Mouse (Mus musculus) stomach, postnatal 0 days (tissue): ENCODE results near the gene Umod. TPM values are rescaled to one million over a fixed set of nuclear protein-coding genes. Genes with fewer than 3 reads are reported as not detected.

Experiments used
- ATAC-seq: fragments of 200-750 bp; cut with Nextera tagmentation; 2 replicates; pipeline ENCODE4 v1.8.0; 2017; ENCODE audit not compliant: low FRiP score, low TSS enrichment
- DNase-seq: peaks from one replicate; pipeline ENCODE4 v3.0.0-alpha.2; 2016; ENCODE audit warnings: low spot score
- H3K27ac ChIP-seq: fragments of 300-500 bp; sonication (generic); replicated peaks from 2 replicates; pipeline ENCODE4 v1.5.1; 2014; ENCODE audit warnings: mild to moderate bottlenecking, control low read depth
- H3K27me3 ChIP-seq: fragments of 300-500 bp; sonication (generic); 2 replicates; pipeline ENCODE4 v1.6.1; 2014; ENCODE audit warnings: low read length; ENCODE audit not compliant: control insufficient read depth, insufficient read depth
- H3K36me3 ChIP-seq: fragments of 300-500 bp; sonication (generic); 2 replicates; pipeline ENCODE4 v1.6.1; 2014; ENCODE audit warnings: low read length, mixed read lengths; ENCODE audit not compliant: control insufficient read depth, insufficient read depth
- H3K4me1 ChIP-seq: fragments of 300-500 bp; sonication (generic); replicated peaks from 2 replicates; pipeline ENCODE4 v1.6.1; 2014; ENCODE audit warnings: antibody characterized with exemption; ENCODE audit not compliant: control insufficient read depth, insufficient read depth
- H3K4me2 ChIP-seq: fragments of 300-500 bp; sonication (generic); replicated peaks from 2 replicates; pipeline ENCODE4 v1.6.1; 2014; ENCODE audit warnings: low read depth, mild to moderate bottlenecking, control low read depth, moderate library complexity
- H3K4me3 ChIP-seq: fragments of 300-500 bp; sonication (generic); 2 replicates; pipeline ENCODE4 v1.5.1; 2014; ENCODE audit warnings: low read depth, low read length, control low read depth
- H3K9ac ChIP-seq: fragments of 300-500 bp; sonication (generic); 2 replicates; pipeline ENCODE4 v1.6.1; 2014; ENCODE audit warnings: mild to moderate bottlenecking, low read length, control low read depth, mixed read lengths
- H3K9me3 ChIP-seq: fragments of 300-500 bp; sonication (generic); 2 replicates; pipeline ENCODE4 v1.6.1; 2016; ENCODE audit warnings: low read length; ENCODE audit not compliant: control insufficient read depth
- CTCF ChIP-seq: IDR thresholded peaks from 2 replicates; pipeline ENCODE4 v1.5.1; 2016; ENCODE audit warnings: antibody characterized with exemption, low read depth, mild to moderate bottlenecking, moderate library complexity
- EP300 ChIP-seq: optimal IDR thresholded peaks from 2 replicates; pipeline ENCODE3; 2016; ENCODE audit warnings: antibody characterized with exemption
- WGBS: fragments of 180-500 bp; shearing (Covaris S2); extraction: QIAGEN DNeasy Blood & Tissue Kit; methylation state at CpG from one replicate; pipeline ENCODE4 v1.1.7; 2014; 5-methylcytosine and 5-hydroxymethylcytosine counted together
- polyA plus RNA-seq: library from polyadenylated mRNA; unstranded; fragments of >200 nt; fragmentation: Nextera tagmentation; extraction: Ambion mirVana; gene quantifications from 2 replicates; pipeline ENCODE4 v1.2.1, GENCODE M21; 2015

The Umod gene
- polyA plus RNA-seq, 1 experiment from 2014 or later, result not detected

GRCm38 (mm10) chr7:119515492-119516271, 36.6 kb upstream of the Umod start:
- H3K36me3 ChIP-seq, result no peaks in the 10 kb centered on the region
- DNase-seq (peak; percentile 41), ATAC-seq (no peak)
- 63% methylated on average over 10 of the region's 10 CpGs for WGBS
- H3K9ac ChIP-seq, result no peak overlapping the region
- no peaks in the 10 kb centered on the region for H3K9me3 ChIP-seq
- no peak overlapping the region for H3K4me3 ChIP-seq
- no peak for TF ChIP-seq EP300
- TF ChIP-seq CTCF, result peak; percentile 83
- no peaks in the 10 kb centered on the region for H3K27me3 ChIP-seq
- H3K4me1 ChIP-seq, result no peaks in the 10 kb centered on the region
- no peak overlapping the region for H3K27ac ChIP-seq
- H3K4me2 ChIP-seq, result no peak overlapping the region

GRCm38 (mm10) chr7:119513056-119513455, 34.0 kb upstream of the Umod start:
- Histone ChIP-seq H3K27me3 (no peaks in the 10 kb centered on the region), H3K27ac (no peak overlapping the region), H3K4me3 (no peak overlapping the region), H3K9me3 (no peaks in the 10 kb centered on the region), H3K4me2 (no peak overlapping the region), H3K9ac (no peak overlapping the region), H3K36me3 (no peaks in the 10 kb centered on the region), H3K4me1 (no peaks in the 10 kb centered on the region)
- WGBS, result 28% methylated on average over 7 of the region's 7 CpGs
- ATAC-seq, result no peak
- DNase-seq, result peak; percentile 60
- TF ChIP-seq CTCF (peak; percentile 75), EP300 (no peak)

GRCm38 (mm10) chr7:119511143-119511542, 32.1 kb upstream of the Umod start:
- H3K4me1 ChIP-seq, result no peaks in the 10 kb centered on the region
- no peak for DNase-seq
- WGBS, result 81% methylated on average over 4 of the region's 4 CpGs
- H3K27ac ChIP-seq, result no peak overlapping the region
- no peak overlapping the region for H3K4me2 ChIP-seq
- H3K36me3 ChIP-seq, result no peaks in the 10 kb centered on the region
- TF ChIP-seq CTCF (no peak), EP300 (no peak)
- no peak for ATAC-seq
- no peaks in the 10 kb centered on the region for H3K9me3 ChIP-seq
- no peak overlapping the region for H3K4me3 ChIP-seq
- H3K27me3 ChIP-seq, result no peaks in the 10 kb centered on the region
- no peak overlapping the region for H3K9ac ChIP-seq

GRCm38 (mm10) chr7:119490041-119490780, 11.1 kb upstream of the Umod start:
- no peak overlapping the region for H3K9ac ChIP-seq
- no peak overlapping the region for H3K4me2 ChIP-seq
- H3K4me1 ChIP-seq, result no peaks in the 10 kb centered on the region
- H3K27ac ChIP-seq, result no peak overlapping the region
- DNase-seq, result no peak
- no peaks in the 10 kb centered on the region for H3K9me3 ChIP-seq
- no peak for ATAC-seq
- no peak overlapping the region for H3K4me3 ChIP-seq
- no peaks in the 10 kb centered on the region for H3K27me3 ChIP-seq
- no peaks in the 10 kb centered on the region for H3K36me3 ChIP-seq
- no peak for TF ChIP-seq CTCF
- 74% methylated on average over 4 of the region's 4 CpGs for WGBS

- ATAC-seq (no peak), DNase-seq (no peak)
- H3K27ac ChIP-seq, result no peak overlapping the region
- 86% methylated on average over 5 of the region's 5 CpGs for WGBS
- no peak overlapping the region for H3K9ac ChIP-seq
- H3K9me3 ChIP-seq, result no peaks in the 10 kb centered on the region
- H3K4me3 ChIP-seq, result no peak overlapping the region
- no peaks in the 10 kb centered on the region for H3K27me3 ChIP-seq
- TF ChIP-seq EP300, result no peak
- no peak for TF ChIP-seq CTCF
- H3K4me1 ChIP-seq, result no peaks in the 10 kb centered on the region
- no peaks in the 10 kb centered on the region for H3K36me3 ChIP-seq
- H3K4me2 ChIP-seq, result no peak overlapping the region
These were observed 7.6 kb upstream of the Umod start for GRCm38 (mm10) chr7:119486683-119487082.

- H3K4me1 ChIP-seq, result no peaks in the 10 kb centered on the region
- no peak overlapping the region for H3K9ac ChIP-seq
- DNase-seq, result no peak
- no peak overlapping the region for H3K4me2 ChIP-seq
- no peak overlapping the region for H3K27ac ChIP-seq
- H3K4me3 ChIP-seq, result no peak overlapping the region
- WGBS, result 76% methylated on average over 4 of the region's 4 CpGs
- no peaks in the 10 kb centered on the region for H3K9me3 ChIP-seq
- H3K27me3 ChIP-seq, result no peaks in the 10 kb centered on the region
- ATAC-seq, result no peak
- TF ChIP-seq EP300 (no peak), CTCF (no peak)
- no peaks in the 10 kb centered on the region for H3K36me3 ChIP-seq
These were observed 5.1 kb upstream of the Umod start for GRCm38 (mm10) chr7:119484154-119484553.
